Mouse (Mus musculus) testis, adult 2 months (tissue): ENCODE results near the gene Kirrel3. TPM values are rescaled to one million over a fixed set of nuclear protein-coding genes. Genes with fewer than 3 reads are reported as not detected.

Experiments
- H3K27ac ChIP-seq: fragments of 200-500 bp; 2 replicates; pipeline ENCODE4 v1.5.1; 2012; ENCODE audit warnings: low read depth, low read length; ENCODE audit not compliant: control insufficient read depth, insufficient read depth
- H3K27me3 ChIP-seq: fragments of 200-500 bp; 2 replicates; pipeline ENCODE4 v1.6.1; 2012; ENCODE audit warnings: mild to moderate bottlenecking, low read length, moderate library complexity; ENCODE audit not compliant: control insufficient read depth, insufficient read depth
- H3K36me3 ChIP-seq: fragments of 200-500 bp; 2 replicates; pipeline ENCODE4 v1.6.1; 2012; ENCODE audit warnings: mild to moderate bottlenecking, low read length; ENCODE audit not compliant: control insufficient read depth, insufficient read depth
- H3K4me1 ChIP-seq: fragments of 200-500 bp; 2 replicates; pipeline ENCODE4 v1.6.1; 2012; ENCODE audit warnings: low read length; ENCODE audit not compliant: control insufficient read depth, insufficient read depth
- H3K4me3 ChIP-seq: fragments of 200-500 bp; 2 replicates; pipeline ENCODE4 v1.5.1; 2012; ENCODE audit warnings: low read depth, mild to moderate bottlenecking, low read length, moderate library complexity, mixed read lengths; ENCODE audit not compliant: control insufficient read depth
- CTCF ChIP-seq: fragments of 200-500 bp; IDR thresholded peaks from 2 replicates; pipeline ENCODE4 v1.5.1; 2012; ENCODE audit warnings: low read depth, mild to moderate bottlenecking, inconsistent platforms, low read length, moderate library complexity; ENCODE audit not compliant: control insufficient read depth, insufficient read depth, insufficient replicate concordance
- POLR2A ChIP-seq: fragments of 200-500 bp; IDR thresholded peaks from 2 replicates; pipeline ENCODE4 v1.6.1; 2012; ENCODE audit warnings: low read depth, mild to moderate bottlenecking, inconsistent platforms, low read length, moderate library complexity; ENCODE audit not compliant: control insufficient read depth
- polyA plus RNA-seq: library from polyadenylated mRNA; depleted of rRNA; stranded (reverse); fragments of >200 nt; gene quantifications from 2 replicates; pipeline ENCODE4 v1.2.3, GENCODE M21; 2012

Gene Kirrel3
- polyA plus RNA-seq, 1 experiment: 0.10 TPM

GRCm38 (mm10) chr9:34695646-34696045 lies 210.0 kb downstream of the Kirrel3 start:
- TF ChIP-seq CTCF: no peak
- no peak for TF ChIP-seq POLR2A
- no peaks in the 10 kb centered on the region for H3K27me3 ChIP-seq

GRCm38 (mm10) chr9:34703547-34704300 lies 218.0 kb downstream of the Kirrel3 start:
- no peak overlapping the region for H3K27ac ChIP-seq
- TF ChIP-seq CTCF (no peak), POLR2A (no peak)
- no peaks in the 10 kb centered on the region for H3K4me1 ChIP-seq
- H3K4me3 ChIP-seq: no peak overlapping the region
- H3K27me3 ChIP-seq: no peaks in the 10 kb centered on the region
- H3K36me3 ChIP-seq: no peaks in the 10 kb centered on the region

More at GRCm38 (mm10) chr9:34695646-34696045, 210.0 kb downstream of the Kirrel3 start:
- Histone ChIP-seq H3K36me3 (no peaks in the 10 kb centered on the region), H3K4me1 (no peaks in the 10 kb centered on the region), H3K4me3 (no peak overlapping the region), H3K27ac (no peak overlapping the region)

- Histone ChIP-seq H3K36me3 (no peaks in the 10 kb centered on the region), H3K27me3 (no peaks in the 10 kb centered on the region), H3K4me1 (no peaks in the 10 kb centered on the region), H3K4me3 (no peak overlapping the region), H3K27ac (no peak overlapping the region)
- TF ChIP-seq POLR2A (no peak), CTCF (no peak)
These were observed 218.7 kb downstream of the Kirrel3 start for GRCm38 (mm10) chr9:34704357-34704756.

GRCm38 (mm10) chr9:34706350-34706873 lies 220.7 kb downstream of the Kirrel3 start:
- Histone ChIP-seq H3K27me3 (no peaks in the 10 kb centered on the region), H3K4me3 (no peak overlapping the region), H3K36me3 (no peaks in the 10 kb centered on the region), H3K4me1 (no peaks in the 10 kb centered on the region), H3K27ac (no peak overlapping the region)
- TF ChIP-seq POLR2A: no peak
- no peak for TF ChIP-seq CTCF

- Histone ChIP-seq H3K4me3 (no peak overlapping the region), H3K36me3 (no peaks in the 10 kb centered on the region), H3K27ac (no peak overlapping the region), H3K4me1 (no peaks in the 10 kb centered on the region), H3K27me3 (no peaks in the 10 kb centered on the region)
- TF ChIP-seq CTCF (no peak), POLR2A (no peak)
These were observed 223.0 kb downstream of the Kirrel3 start for GRCm38 (mm10) chr9:34708691-34709090.

- H3K4me3 ChIP-seq: no peak overlapping the region
- H3K4me1 ChIP-seq: no peaks in the 10 kb centered on the region
- no peaks in the 10 kb centered on the region for H3K36me3 ChIP-seq
- no peak overlapping the region for H3K27ac ChIP-seq
- TF ChIP-seq CTCF (no peak), POLR2A (no peak)
- H3K27me3 ChIP-seq: no peaks in the 10 kb centered on the region
These were observed 226.3 kb downstream of the Kirrel3 start for GRCm38 (mm10) chr9:34711996-34712395.

- Histone ChIP-seq H3K4me1 (no peaks in the 10 kb centered on the region), H3K36me3 (no peaks in the 10 kb centered on the region), H3K27me3 (no peaks in the 10 kb centered on the region), H3K27ac (no peak overlapping the region), H3K4me3 (no peak overlapping the region)
- no peak for TF ChIP-seq POLR2A
- no peak for TF ChIP-seq CTCF
These were observed 227.3 kb downstream of the Kirrel3 start for GRCm38 (mm10) chr9:34712996-34713395.

- Histone ChIP-seq H3K4me3 (no peak overlapping the region), H3K27ac (no peak overlapping the region), H3K36me3 (no peaks in the 10 kb centered on the region), H3K27me3 (no peaks in the 10 kb centered on the region), H3K4me1 (no peaks in the 10 kb centered on the region)
- no peak for TF ChIP-seq POLR2A
- TF ChIP-seq CTCF: no peak
These were observed 227.8 kb downstream of the Kirrel3 start for GRCm38 (mm10) chr9:34713462-34713926.
